Mouse (Mus musculus) colon, adult 2 months (tissue): ENCODE data around the gene Gper1. TPM values are rescaled to one million over a fixed set of nuclear protein-coding genes. Genes with fewer than 3 reads are reported as not detected.

ENCODE experiments used
- polyA plus RNA-seq: library from polyadenylated mRNA; depleted of rRNA; stranded (reverse); fragments of >200 nt; gene quantifications from 2 replicates; pipeline ENCODE4 v1.2.3, GENCODE M21; 2012; rRNA removed

Gper1 gene
- 3.3 TPM in 2 replicates for polyA plus RNA-seq

GRCm38 (mm10) chr5:139423026-139423865, at the start of gene Gper1:
Gene Gper1, plus strand, starts transcription at chr5:139423151.

GRCm38 (mm10) chr5:139377468-139378270, 45.3 kb upstream of the Gper1 start, which contains the start of gene Gpr146:
Gene Gpr146, plus strand, starts transcription at chr5:139377697.

GRCm38 (mm10) chr5:139404801-139405401, 18.1 kb upstream of the Gper1 start, which contains the start of gene C130050O18Rik:
Gene C130050O18Rik, plus strand, starts transcription at chr5:139405280.

GRCm38 (mm10) chr5:139460384-139461067, 37.6 kb downstream of the Gper1 start, which contains the start of gene 3110082I17Rik:
Gene 3110082I17Rik, minus strand, starts transcription at chr5:139460527.

Other genes with a start within 250 kb of the Gper1 start
- 39.5 and 43.9 TPM in 2 replicates for gene Sun1, start 222.5 kb upstream of the Gper1 start, polyA plus RNA-seq
- gene Get4, start 170.8 kb upstream of the Gper1 start, polyA plus RNA-seq = 137 and 211 TPM in 2 replicates
- 48.1 and 55.7 TPM in 2 replicates for gene Adap1, start 97.5 kb upstream of the Gper1 start, polyA plus RNA-seq
- 62.7 and 94.9 TPM in 2 replicates for gene Cox19, start 71.7 kb upstream of the Gper1 start, polyA plus RNA-seq
- 15.3 and 18.1 TPM in 2 replicates for gene Cyp2w1, start 70.5 kb upstream of the Gper1 start, polyA plus RNA-seq
- gene Gpr146, start 45.5 kb upstream of the Gper1 start, polyA plus RNA-seq = 7.0 and 8.2 TPM in 2 replicates
- 1.9 and 2.3 TPM in 2 replicates for gene C130050O18Rik, start 17.9 kb upstream of the Gper1 start, polyA plus RNA-seq
- 8.0 and 8.4 TPM in 2 replicates for gene 3110082I17Rik, start 37.4 kb downstream of the Gper1 start, polyA plus RNA-seq
- 15.0 and 21.1 TPM in 2 replicates for gene Zfand2a, start 61.4 kb downstream of the Gper1 start, polyA plus RNA-seq
- not detected in 2 replicates for gene Uncx, start 120.3 kb downstream of the Gper1 start, polyA plus RNA-seq